Mouse (Mus musculus): ENCODE results near the gene Pdhb.
"Not testable (repeated sequence)": the region's sequence is repeated elsewhere in the genome, so short reads cannot be mapped to it uniquely, and the experiment has no call there.

Gene Pdhb

DNA sequence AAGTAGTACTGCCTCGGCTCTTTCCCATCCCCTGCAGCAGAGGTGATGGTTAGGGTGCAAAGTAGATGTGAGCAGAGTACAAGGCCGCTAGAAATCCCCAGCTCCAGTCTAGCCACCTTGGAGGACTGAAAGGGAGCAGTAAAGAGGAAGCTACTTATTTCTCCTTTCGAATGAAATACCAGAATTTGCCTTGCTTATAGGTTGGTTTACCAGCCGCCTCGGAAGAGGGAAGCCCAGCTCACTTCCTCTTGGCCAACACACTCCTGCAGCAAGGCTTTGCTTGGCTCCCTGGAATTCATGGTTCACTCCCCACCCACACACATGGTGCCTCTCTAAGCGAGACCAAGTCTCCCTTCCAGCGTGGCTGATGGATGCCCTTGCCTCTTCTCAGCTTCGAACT, 40.0 kb downstream of the Pdhb start:
- no peak for DNase-seq

DNA sequence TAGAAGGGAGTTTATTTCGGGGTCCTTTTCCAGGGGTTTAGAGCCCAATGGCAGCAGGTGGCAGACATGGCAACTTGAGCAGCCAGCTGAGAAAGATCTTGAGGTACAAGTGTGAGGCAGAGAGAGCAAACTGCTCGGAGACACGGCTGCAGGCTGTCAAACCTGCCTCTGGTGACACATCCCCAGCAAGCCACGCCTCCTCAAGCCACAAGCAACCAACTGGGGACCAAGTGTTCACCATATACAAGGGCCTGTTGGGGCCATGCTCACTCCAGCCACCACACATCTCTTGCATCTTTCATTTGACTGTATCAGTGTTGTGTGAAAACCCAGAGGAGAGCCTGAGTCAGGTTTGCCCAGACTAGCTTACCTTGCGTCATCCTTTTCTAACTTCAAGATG, 44.9 kb downstream of the Pdhb start:
- no peak for DNase-seq

DNA sequence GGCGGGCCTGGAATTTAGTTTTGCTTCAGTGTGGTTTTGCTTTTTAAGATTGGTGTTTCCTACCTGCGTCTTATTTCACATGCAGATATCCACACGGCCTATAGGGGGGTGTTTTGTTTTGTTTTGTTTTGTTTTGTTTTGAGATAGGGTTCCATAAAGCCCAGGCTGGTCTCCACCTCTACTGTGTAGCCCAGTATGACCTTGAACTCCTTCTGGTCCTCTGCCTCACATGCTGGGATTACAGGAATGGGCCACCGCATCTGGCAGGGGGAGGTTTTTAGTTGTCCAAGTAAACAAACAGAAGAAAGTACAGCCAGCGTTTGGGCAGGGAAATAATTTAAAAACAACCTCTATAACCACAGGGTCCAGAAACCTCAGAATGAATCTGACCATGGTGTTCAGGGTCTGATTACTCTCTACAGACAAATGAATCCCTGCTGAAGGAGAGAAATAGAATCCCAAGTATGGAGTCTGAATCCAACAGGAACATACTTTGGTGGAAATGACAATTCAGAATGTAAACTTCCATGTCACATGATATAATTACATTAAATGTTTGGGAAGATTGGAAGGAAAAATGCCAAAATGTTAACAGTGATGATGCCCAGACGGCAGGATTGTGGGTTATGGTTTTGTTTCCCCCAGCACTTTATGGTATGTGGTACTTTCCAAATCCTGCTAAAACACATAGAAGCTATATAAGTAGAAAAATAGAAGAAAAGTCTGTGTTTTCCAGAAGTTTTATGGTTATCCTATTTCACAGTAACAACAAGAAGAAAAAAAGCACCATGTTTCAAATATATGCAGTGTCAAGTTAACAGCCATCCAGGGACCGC, 48.6 kb downstream of the Pdhb start:
- DNase-seq, result no peak

DNA sequence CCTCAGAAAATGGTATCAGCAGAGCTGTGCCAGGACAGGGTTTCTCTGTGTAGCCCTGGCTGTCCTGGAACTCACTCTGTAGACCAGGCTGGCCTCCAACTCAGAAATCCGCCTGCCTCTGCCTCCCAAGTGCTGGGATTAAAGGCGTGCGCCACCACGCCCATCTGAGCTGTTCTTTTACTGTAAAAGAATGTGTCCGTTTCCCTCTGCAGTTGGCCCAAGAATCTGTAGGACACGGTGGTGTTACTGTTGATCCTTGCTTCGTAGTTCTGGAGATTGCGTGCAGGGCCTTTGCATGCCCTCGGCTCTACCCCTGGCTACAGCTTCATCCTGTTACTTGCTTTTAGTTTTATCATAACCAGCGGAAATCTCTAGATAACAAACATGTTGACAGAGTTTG, 49.2 kb downstream of the Pdhb start:
- not testable (repeated sequence) for DNase-seq

DNA sequence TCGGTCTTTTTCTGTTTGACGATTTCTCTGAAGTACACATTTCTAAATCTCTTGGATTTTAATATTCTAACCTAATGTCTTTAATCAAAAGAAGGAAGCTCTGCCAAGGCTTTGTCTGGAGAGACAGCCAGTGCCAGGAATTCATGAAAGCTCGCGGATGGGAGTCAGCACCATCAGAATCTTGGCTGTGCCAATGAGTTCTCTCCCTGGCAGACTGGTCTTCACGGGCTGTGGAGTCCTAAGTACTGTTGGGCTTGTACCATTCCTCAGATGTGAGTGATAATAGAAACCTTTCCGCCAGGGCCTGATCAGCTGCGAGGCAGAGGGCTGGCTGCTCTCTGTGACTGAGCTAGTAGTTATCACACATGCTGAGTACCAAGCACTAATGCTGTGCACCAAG, 49.7 kb downstream of the Pdhb start:
- no peak for DNase-seq

DNA sequence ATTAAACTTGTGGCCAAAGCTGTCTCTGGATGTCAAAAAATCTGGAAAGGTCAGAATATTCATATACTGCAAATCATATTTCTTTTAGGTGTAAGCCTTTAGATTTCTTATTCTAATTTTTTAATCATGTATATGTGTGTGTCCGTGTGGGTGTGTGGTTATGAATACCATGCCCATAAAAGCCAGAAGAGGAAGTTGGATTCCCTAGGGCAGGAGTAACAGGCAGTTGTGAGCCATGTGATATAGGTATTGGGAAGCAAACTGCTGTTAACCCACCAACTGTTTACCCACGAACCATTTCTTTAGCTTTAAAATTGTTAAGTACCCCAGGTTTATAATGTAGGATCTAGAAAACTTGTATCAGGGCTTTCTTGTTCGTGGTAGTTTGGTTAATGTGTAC, 52.9 kb downstream of the Pdhb start:
- DNase-seq, result no peak

DNA sequence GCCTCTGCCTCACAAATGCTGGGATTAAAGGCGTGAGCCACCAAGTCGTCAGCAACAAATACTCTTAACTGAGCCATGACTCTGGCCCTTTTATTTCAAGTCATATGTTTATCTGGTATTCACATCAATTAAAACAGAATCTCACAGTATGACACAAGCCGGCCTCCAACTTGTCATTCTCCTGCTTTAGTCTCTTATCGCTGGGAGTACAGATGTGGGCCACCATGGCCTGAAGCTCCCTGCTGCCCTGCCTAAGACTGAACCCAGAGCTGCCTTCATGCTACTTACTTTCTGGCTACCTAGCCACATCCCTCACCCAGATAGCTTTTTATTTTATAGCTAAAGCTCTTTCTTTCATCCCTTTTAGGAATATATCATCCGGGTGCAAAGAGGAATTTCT, 53.4 kb downstream of the Pdhb start:
- no peak for DNase-seq

DNA sequence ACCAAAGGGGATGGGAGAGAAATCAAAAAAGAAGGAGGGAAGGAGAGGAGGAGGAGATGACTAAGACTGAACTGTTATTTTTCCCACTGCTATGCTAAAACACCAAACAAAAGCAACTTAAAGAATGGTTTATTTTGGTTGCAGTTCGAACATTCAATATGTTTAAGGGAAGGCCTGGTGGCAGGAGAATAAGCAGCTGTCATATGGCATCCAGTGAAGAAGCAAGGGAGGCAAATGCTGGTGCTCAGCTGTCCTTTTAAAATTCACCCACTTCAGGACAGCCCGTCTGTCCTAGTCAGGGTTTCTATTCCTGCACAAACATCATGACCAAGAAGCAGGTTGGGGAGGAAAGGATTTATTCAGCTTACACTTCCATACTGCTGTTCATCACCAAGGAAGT, 55.5 kb downstream of the Pdhb start:
- DNase-seq, result no peak

Data from kidney, postnatal 4 days (tissue).